In genomic region chr5:35138183-35138611, GRCm38 (mm10) we compare ENCODE assay signal across 8 mouse cellular contexts. TPM values are rescaled to one million over a fixed set of nuclear protein-coding genes. Genes with fewer than 3 reads are reported as not detected.
A peak's percentile ranks its signal among the peaks of the same experiment; 100 is the strongest.
DNase-seq lines count a peak whose midpoint lies in the region; ATAC-seq lines count a peak whose summit lies in the region.

No protein-coding gene starts in this region.

- no peaks in the 10 kb centered on the region for H3K36me3 ChIP-seq in forebrain, embryonic 16.5 days (ENCODE audit: control insufficient read depth, insufficient read depth)

- no peaks in the 10 kb centered on the region for H3K27me3 ChIP-seq in forebrain, embryonic 16.5 days (replicated peaks; ENCODE audit: control insufficient read depth, insufficient read depth, low read length)

- peak; percentile 19 for DNase-seq in retina, postnatal 1 day
- DNase-seq in retina, embryonic 14.5 days (ENCODE audit: low spot score), result no peak
- peak; percentile 74 to 89 for DNase-seq in left cerebral cortex, postnatal 25 days (ENCODE audit: low spot score in 2 of 2)
- DNase-seq in testis, postnatal 10 days (ENCODE audit: low spot score), result peak; percentile 83
- DNase-seq in kidney, adult 8-10 months, result no peak
- DNase-seq in heart, adult 18-20 months, result no peak

- H3K4me3 ChIP-seq in forebrain, embryonic 16.5 days (replicated peaks; ENCODE audit: low read length), result no peak overlapping the region

- peak overlapping the region; percentile 91 for H3K27ac ChIP-seq in forebrain, embryonic 16.5 days (ENCODE audit: low read length)

- 44% methylated on average over 11 of the region's 11 CpGs for WGBS in forebrain, embryonic 16.5 days

- H3K9ac ChIP-seq in forebrain, embryonic 16.5 days (replicated peaks; ENCODE audit: low read depth, low read length), result no peak overlapping the region

- H3K4me2 ChIP-seq in forebrain, embryonic 16.5 days (ENCODE audit: low read length), result no peak overlapping the region

- peaks cover 45% of the 10 kb centered on the region for H3K4me1 ChIP-seq in forebrain, embryonic 16.5 days (replicated peaks; ENCODE audit: control insufficient read depth, insufficient read depth, low read length)

- peak; percentile 70 for ATAC-seq in forebrain, embryonic 16.5 days
- no peak for ATAC-seq in monocyte, adult 5-6 weeks (replicated peaks; ENCODE audit: insufficient number of reproducible peaks, low FRiP score, low TSS enrichment, poor library complexity, severe bottlenecking)

- H3K9me3 ChIP-seq in forebrain, embryonic 16.5 days (ENCODE audit: control insufficient read depth, low read length), result no peaks in the 10 kb centered on the region

- intact Hi-C loops in left cerebral cortex, postnatal 25 days (cut with DNase I), result no loop called here

RNA-seq across cellular contexts. Expression of gene Lrpap1, which starts 32.6 kb away (rescaled TPM):
- polyA plus RNA-seq in forebrain, embryonic 16.5 days (2015; fragmentation: Nextera tagmentation; extraction: Ambion mirVana), result 151 and 155 TPM in 2 replicates
- 100 to 1,000 TPM; 128 to 143 TPM for total RNA-seq in left cerebral cortex, postnatal 25 days (2021)
- total RNA-seq in monocyte, adult 5-6 weeks (2017), result 61.2 to 83.5 TPM (median 62.8 TPM) in 3 replicates
- 10 to 100 TPM; 49.9 to 50.2 TPM for total RNA-seq in heart, adult 18-20 months (2021)

Comparison
In these comparisons a context has a peak if more than half of its experiments do, and no peak if none do; other contexts are left out.
1. DNase-seq: peak in retina, postnatal 1 day (single experiment), left cerebral cortex, postnatal 25 days (2 of 2) and testis, postnatal 10 days (single experiment); none in retina, embryonic 14.5 days (single experiment), kidney, adult 8-10 months (0 of 2) and heart, adult 18-20 months (0 of 2).